Mouse (Mus musculus) left cerebral cortex, adult 8-10 months (tissue): ENCODE measurements around the gene Rad9a. TPM values are rescaled to one million over a fixed set of nuclear protein-coding genes. Genes with fewer than 3 reads are reported as not detected.

Experiments used
- DNase-seq, 2 experiments: peaks; one replicate each; pipeline ENCODE4 v3.0.0; 2022; ENCODE audit warnings: low spot score in 2 of 2
- total RNA-seq, 4 experiments: library from RNA; stranded (reverse); gene quantifications; 2 replicates each; pipeline ENCODE4 v1.2.4; 2022

The Rad9a gene
- total RNA-seq, 4 experiments from 2014 or later = 9.9 to 12.1 (median 11.0) TPM

DNA sequence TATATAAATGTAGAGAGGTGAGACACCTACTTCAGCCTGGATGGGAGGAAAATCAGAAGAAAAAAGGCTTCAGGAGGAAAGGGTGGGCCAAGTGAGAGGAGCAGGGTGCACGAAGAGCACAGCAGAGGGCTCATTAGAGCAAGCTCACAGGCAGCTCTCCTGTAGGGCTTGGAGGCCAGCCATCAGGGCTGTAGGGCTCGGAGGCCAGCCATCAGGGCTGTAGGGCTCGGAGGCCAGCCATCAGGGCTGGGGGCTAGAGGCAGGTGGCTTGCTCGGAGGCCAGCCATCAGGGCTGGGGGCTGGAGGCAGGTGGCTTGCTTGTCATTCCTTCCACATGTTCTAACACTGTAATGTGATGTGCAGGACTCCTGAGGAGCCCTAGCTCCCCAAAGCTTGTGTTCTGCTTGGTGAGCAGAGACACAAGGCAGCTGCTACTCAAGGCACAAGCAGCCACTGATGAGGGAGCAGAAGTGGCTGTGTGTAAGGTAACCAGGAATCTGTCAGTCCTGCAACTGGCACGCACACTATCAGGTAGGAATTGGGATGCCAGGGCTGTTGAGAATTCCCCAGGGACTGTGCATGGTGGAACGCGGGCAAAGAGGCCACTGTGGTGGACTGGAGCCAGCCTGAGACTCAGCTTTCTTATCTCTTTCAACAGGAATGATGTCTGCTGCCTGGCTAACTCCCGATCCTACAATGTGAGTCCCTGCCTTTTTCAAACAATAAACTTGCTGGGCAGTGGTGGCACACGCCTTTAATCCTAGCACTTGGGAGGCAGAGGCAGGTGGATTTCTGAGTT is 34.6 kb downstream of the Rad9a start:
- no peak for DNase-seq

DNA sequence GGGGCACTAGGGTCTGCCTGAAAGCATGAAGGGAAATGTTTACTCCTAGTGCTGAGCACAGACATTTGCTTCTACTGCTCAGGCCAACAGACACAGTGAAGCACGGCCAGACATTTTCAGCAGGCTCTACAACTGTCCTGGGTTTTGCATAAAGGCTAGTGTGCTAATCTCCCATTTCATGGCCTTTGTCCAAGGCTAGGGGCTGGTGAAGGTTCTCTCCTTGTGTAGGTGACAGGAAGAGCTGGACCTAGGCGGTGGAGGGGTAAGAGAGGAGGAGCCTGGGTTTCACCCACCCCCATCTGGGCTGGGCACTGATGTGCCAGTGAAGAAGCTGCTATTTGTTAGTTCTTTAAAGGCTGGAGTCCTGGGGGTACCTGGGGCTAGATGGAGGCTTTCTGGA is 36.7 kb downstream of the Rad9a start:
- DNase-seq = no peak

DNA sequence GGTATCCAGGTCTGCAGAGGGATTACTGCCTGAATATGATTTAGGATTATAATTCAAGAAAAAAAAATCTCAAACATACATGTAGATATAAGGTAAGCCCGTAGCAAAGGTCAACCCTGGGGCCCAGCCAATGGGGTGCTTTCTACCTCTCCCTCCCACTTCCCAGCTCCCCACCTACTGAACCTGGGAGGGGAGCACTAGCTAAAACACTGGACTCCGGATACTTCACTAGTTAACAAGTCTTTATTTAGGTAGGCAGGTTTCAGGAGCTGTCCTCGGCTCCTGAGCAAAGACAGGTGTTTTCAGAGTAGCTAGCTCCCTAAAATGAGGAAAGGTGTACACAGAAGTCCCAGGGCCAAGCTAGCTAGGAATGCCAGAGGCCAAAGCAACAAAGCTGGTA is 37.4 kb downstream of the Rad9a start:
- no peak for DNase-seq

DNA sequence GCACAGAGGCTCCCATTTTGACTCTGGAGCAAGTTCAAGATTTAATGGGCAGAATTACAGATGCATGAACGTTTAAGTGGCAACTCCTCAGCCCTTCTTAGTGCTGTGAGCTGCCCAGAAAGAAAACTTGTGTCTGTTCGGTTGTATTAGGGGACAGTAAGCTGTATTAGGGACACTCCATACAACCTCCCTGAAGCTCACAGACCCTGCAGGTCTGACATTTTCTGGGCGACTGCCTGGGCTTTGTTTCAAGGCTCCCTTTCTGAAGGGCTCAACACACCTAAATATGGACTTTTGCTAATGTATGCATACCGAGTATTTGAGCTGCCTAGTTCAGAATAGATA is 37.9 kb downstream of the Rad9a start:
- DNase-seq = no peak

DNA sequence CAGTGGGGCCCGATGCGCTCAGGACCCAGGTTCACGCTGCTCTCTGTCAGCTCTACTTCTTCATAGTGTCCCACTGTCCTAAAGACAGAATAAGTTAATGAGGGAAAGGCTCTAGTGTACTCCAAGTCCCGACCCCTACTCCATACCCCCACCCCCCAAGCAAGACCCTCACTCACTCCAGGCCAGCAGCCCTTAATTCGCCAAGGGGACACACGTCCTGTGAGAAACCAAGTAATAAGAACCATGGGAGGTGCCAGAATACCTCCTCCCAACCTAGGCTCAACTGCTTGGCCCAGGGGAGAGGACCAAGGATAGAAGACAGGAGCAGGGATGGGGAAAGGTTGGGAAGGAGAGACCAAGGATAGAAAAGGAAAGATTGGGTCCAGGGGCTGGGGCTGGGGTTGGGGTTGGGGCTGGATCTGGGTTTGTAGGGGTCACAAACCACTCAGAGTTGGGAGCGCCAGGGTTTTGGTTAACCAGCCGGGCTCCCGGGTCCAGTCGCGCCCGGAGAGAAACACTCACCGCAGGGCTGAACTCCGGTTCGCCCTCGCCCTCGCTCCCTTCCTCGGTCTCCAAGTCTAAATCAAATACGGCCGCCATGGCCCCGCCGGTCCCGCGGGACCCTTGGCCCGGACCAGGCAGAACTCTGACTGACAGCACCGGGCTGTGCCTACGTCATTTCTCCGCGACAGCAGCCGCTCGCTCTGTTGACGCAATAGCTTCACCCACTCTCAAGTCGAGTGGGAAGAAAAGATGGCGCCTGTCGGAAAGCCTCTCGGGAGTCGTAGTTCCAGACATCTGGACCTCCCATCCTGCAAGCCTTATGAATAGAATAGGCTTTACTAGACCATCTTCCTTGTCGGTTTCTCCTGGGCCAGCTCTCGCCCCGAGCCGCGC is 38.6 kb downstream of the Rad9a start, which contains the start of gene Rps6kb2:
Gene Rps6kb2 (minus strand): TSS at position 709 of the 897 bp plus-strand sequence.
- DNase-seq = peak; percentile 96 to 97

DNA sequence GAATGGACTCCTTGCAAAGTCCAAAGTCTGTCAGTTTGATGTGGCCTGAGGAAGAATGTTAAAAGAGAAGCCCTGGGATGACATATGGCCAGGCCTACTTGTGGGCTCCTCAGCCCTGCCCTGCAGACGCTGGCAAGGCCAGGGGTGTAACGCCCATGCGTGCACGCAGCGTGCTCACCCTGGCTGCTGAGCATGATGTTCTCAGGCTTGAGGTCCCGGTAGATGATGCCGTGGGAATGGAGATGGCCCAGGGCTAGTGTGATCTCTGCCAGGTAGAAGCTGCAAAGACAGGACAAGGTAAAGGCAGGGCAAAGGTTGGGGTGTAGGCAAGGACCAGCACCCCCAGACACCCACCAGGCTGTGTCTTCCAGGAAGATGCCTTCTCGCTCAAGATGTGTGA is 42.4 kb downstream of the Rad9a start:
- no peak for DNase-seq

DNA sequence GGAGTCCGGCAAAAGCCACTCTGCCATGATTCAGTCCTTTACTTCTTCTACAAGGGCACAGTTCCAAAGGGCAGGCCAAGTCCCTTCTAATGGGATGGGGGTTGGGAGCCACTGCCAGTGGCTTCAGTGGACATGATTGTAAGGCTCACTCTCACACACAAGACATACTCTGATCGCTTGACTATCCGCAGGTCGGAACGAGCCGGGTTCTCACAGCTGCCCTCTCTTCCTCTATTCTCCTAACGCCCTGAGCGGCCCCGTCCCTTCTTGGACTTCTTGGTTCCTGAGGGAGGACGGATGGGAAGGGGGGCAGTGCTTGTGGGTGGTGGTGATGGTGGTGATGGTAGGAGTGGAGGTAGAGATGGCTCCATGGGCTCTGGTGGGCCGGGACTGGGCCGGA is 44.7 kb downstream of the Rad9a start:
- DNase-seq = no peak

DNA sequence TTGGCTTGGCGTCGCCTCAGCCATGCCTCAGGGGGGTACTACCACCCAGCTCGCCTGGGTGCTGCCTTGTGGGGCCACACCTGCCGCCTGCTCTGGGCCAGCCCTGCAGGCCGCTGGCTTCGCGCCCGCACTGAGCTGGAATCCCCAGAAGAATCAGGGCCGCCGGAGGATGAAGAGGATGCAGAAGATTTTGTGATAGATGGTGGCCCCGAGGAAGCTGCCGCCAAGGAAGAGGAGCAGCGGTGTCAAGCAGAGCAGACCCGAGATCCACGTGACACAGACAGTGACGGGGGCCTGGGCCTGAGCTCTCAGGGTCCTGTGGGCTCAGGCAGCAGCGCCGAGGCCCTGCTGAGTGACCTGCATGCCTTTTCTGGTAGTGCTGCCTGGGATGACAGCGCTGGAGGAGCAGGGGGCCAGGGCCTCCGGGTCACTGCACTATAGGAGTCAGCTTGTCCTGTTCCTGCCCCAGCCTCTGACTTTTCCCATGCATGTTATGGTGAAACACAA is 45.3 kb downstream of the Rad9a start:
- no peak for DNase-seq

DNA sequence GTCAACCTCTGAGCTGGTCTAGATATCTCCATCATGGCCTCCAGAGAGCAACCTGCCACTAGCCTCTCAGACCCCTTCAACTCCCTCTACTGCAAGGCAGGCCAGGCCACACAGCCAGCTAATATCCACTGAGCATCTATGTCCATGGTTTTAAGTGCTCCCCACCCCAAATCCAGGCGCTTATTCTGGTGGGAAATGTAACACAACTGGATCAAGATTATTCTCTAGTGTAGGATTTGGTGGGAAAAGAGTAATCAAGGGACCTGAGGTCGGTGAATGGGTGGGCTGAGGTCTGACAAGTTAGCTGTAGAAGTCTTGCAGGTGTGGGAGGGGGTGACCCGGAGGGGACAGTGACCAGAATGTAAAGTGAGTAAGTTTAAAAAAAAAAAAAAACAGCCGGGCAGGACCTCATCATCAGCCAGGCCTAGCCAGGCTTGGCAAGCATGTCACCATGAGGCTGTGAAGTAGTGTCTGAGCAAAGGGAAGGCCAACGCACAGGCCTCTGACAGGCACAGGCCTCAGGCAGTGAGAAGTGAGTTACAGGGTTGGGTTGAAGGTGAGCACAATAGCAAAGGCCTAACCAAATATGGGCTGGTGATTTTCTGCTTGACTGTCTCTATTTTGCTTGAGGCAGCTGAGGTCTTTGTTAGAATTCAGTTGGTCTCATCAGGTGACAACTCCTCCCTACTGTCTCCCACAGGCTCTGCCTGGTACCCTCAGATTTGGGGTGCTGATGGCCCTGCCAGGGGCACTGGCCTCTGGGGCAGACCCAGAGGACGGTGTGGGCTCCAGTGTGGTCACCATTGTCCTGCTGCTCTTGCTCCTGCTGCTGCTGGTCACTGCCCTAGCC is 46.0 kb downstream of the Rad9a start:
- no peak for DNase-seq

DNA sequence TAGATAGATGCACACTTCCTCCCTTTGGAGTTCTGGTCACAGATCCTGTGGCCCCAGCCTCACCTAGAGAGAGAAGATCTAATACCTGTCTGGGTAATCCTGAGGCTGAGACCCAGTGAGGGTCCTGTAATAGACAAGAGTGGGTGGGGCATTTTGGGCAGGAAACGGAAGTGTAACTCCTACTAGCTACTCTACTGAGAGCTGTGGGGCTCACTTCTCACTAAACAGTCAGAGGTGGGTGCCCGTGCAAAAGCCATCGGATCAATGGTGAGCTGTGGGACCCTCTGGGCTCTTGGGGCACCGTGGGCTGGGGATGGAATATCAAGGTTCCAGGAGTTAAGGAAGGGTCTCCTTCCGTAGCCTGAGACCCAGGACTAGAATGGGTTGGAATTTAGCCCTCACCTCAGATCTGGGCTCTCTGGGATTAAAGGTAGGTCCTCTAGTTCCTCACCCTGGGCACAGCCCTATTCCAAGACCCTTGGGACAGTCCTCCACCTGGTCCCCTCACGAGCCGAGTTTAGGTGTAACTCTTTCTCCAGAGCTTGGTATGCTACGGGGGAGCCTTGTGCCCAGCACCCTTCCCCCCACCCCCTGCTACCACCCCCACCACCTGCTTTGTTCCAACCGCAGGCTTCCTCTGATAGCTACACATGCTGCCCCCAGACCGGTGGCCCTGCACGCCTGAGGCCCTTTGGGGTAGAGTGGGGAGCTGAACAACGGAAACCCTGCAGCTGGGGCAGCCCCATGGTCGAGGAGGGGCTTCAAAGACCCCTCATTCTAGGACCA is 46.8 kb downstream of the Rad9a start:
- DNase-seq = no peak

DNA sequence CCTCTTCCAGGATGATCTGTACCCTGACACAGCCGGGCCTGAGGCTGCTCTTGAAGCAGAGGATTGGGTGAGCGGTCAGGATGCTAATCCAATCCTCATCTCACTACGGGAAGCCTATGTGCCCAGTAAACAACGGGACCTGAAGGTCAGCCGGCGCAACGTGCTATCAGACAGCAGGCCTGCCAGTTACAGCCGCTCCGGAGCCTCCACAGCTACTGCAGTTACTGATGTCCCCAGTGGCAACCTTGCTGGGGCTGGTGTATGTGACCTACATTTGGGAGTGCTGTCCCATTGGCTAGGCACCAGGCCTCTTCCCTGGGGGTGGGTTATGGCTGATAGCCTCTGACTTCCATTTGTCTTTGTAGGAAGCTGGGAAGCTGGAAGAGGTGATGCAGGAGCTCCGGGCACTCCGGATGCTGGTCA is 48.2 kb downstream of the Rad9a start, which contains the start of gene Ptprcap:
Gene Ptprcap (plus strand): TSS at position 373 of the 423 bp plus-strand sequence.
- no peak for DNase-seq

DNA sequence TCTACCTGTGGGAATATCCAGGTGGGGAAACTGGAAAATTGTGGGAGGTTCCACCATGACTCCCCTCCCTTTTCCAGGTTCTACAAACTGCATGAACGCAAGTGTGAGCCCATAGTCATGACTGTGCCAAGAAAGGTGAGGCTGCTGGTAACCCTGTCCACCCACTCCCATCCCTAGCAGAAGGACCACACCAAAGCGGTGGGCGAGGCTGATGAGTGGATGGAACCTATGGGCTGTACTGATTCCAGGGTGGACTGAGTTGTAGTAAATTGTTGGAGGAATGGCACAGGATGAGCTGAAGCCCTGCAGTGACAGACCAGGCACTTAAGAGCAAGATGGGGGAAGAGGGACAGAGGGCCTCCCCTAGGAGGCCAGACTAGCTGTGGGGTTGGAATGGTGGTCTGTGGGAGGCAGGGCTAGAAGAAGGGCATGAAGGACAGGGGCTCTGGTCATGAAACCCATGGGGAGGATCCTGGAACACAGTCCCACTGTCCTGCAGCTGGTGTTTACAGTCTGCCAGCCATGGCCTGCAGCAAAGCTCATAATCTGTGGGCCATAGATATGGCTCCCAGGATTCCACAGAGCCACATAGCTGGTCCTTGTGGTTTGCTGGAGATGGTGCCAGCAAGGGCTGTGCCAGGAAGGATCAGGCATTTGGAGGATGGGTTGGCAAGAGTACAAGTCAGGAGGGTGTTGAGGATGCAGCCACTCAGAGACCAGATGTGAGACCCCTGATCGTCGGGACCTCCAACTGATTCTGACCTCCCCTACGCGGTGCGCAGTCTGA is 48.8 kb downstream of the Rad9a start:
- DNase-seq = no peak

DNA sequence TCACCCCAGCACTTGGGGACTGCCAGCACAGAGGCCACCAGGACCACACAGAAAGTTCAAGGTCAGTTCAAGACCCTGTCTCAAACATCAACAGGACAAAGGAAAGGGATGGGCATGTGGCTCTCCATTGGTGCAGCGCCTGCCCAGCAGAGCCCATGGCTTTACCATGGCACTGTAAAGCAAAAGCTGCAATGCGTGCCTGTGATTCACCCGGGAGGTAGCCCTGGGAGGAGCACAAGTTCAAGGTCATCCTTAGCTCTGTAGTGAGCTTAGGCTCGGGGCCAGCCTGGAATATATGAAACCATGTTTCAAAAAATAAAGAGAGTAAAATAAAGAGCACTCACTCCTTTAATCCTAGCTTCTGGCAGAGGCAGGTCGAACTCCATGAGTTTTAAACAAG is 49.6 kb downstream of the Rad9a start:
- DNase-seq = no peak

DNA sequence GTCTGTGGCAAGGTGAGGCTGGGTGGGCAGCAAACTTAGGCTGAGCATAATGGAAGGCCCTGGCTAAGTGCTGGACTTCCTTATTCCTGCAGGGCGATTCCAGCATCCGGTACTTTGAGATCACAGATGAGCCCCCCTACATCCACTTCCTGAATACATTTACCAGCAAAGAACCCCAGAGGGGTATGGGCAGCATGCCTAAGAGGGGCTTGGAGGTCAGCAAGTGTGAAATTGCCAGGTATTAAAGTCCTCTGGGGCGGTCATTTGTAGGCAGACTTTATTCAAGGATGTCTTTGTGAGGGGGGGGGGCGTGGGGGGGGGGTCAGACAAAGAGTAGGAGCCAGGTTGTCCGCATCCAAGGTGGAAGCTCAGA is 50.0 kb downstream of the Rad9a start:
- DNase-seq = no peak

DNA sequence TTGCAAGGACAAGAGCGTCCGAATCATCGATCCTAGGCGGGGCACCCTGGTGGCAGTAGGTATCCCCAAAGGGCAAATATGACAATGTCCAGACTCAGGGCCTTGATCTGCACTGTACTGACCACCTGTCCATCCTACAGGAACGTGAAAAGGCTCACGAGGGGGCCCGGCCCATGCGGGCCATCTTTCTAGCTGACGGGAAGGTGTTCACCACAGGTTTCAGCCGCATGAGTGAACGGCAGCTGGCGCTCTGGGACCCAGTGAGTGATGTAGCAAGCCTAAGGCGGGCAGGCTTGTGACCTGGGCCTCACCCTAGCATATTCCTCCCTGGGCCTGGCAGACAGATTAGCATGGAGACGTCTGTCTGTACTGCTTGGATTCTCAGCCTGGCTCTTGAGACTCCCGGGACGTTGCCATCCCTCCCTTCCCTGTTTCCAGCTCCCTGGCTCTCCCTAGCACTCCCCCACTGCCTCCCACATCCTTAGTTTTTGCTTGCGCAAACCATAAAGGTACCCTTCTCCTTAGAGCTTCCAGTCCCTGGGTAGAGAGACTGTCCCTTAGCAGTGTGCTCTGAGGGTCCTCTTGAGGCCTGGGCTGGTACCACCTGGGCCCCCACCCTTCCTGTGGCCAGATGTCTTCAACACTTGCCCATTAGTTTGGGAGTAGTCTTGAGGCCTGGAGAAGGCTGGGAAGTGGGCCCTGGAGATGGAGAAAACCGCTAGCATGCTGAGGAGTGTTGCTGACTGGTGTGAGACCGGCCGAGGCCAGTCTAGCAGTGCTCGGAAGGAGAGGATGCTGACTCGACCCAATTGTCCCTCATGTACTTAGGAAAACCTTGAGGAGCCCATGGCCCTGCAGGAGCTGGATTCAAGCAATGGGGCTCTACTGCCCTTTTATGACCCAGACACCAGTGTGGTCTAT is 50.6 kb downstream of the Rad9a start:
- DNase-seq = no peak

DNA sequence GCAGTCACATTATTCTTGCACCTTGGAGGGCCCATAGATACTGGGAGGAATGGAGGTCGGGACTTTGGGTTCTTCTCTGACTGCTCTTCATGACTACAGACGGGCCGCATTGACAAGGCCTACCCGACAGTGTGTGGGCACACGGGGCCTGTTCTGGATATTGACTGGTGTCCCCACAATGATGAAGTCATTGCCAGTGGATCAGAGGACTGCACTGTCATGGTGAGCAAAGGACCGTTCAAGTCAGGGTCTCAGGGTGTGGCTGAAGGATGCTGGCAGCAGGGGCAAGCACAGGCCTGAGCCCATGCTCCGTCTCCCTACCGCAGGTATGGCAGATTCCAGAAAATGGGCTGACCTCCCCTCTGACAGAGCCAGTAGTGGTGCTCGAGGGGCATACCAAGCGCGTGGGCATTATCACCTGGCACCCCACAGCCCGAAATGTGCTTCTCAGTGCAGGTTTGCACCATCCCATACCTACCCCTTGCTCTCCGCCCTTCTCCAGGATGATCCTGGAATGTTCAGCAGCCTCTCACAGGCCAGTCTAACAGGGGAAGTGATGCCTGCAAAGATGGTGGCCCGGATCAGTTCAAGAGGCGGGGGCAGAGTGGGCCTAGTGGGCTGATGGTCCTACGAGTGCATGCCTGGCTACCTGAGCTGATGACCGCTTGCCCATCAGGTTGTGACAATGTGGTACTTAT is 51.5 kb downstream of the Rad9a start:
- DNase-seq = no peak

DNA sequence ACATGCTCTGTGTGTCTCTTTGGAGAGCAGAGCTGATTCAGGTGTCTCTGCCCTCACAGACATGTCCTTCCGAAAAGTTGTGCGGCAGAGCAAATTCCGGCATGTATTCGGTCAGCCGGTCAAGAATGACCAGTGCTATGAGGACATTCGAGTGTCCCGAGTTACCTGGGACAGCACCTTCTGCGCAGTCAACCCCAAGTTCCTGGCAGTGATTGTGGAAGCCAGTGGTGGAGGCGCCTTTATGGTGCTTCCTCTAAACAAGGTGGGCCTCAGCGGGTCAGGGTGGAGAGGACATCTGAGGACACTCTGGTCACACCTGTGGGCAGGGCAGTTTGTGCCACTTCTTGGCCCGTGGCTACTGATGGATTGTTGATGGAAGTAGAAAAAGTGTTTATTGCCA is 52.2 kb downstream of the Rad9a start:
- DNase-seq = no peak

DNA sequence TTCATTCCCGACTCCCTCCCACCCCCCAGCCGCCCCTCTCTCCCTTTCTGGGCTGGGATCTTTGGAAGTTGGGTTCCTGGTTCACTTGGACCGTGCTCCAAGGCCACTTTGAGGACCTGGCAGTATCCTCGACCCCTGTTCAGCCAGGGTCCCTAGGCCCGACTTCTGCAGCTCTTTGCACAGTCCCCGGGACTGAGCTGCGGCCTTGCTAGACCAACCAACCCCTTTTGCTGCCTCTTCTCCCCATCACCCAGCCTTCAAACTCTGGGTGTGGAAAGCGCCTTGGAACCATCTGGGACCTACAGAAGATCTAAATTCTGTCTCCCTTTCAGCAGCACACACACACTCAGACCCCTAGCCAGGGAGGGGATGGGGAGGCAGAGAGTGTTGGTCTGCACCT is 52.6 kb downstream of the Rad9a start:
- DNase-seq = no peak
